Mouse (Mus musculus): Measurements from ENCODE around the gene Vti1a. TPM values are rescaled to one million over a fixed set of nuclear protein-coding genes. Genes with fewer than 3 reads are reported as not detected.

Gene Vti1a
- total RNA-seq, 1 experiment = 14.9 TPM

GRCm38 (mm10) chr19:55546009-55546528 is 230.0 kb downstream of the Vti1a start:
- in situ Hi-C loops (cut with MboI; ENCODE audit: low sequenced_read_pairs in 2 of 2, unreplicated experiment in 2 of 2) = no loop called here
- Histone ChIP-seq H3K27ac (ENCODE audit: insufficient read depth, low read depth, low read length, poor library complexity, severe bottlenecking) (no peak overlapping the region), H3K4me3 (ENCODE audit: insufficient read depth in 1 of 2, low read depth in 1 of 2, low read length in 2 of 2, poor library complexity in 1 of 2, severe bottlenecking in 1 of 2) (no peak overlapping the region), H3K9me3 (ENCODE audit: control insufficient read depth, insufficient read depth, low read depth, low read length) (no peaks in the 10 kb centered on the region), H3K4me1 (ENCODE audit: control insufficient read depth in 2 of 2, insufficient read depth in 2 of 2, low read length in 2 of 2, poor library complexity in 1 of 2) (peaks cover 7 to 20% of the 10 kb centered on the region in 2 experiments; a peak in 3 of 4 replicates), H3K36me3 (ENCODE audit: control insufficient read depth, insufficient read depth, low read length, poor library complexity, severe bottlenecking) (no peaks in the 10 kb centered on the region), H3K9ac (ENCODE audit: insufficient read depth, low read depth, low read length, poor library complexity, severe bottlenecking) (no peak overlapping the region)
- no peak for DNase-seq (ENCODE audit: low read depth, low spot score)
- TF ChIP-seq ZNF384 (IDR thresholded peaks at IDR 0.05; ENCODE audit: low read depth, low read length) = no peak
- no peak for TF ChIP-seq CHD2 (IDR thresholded peaks at IDR 0.05; ENCODE audit: low read depth, low read length)
- TF ChIP-seq ZC3H11A (IDR thresholded peaks at IDR 0.05; ENCODE audit: borderline replicate concordance, low read depth, low read length) = no peak
- no peak for TF ChIP-seq HCFC1 (IDR thresholded peaks at IDR 0.05; ENCODE audit: borderline replicate concordance, insufficient read depth, low read length)
- TF ChIP-seq MAFK (IDR thresholded peaks at IDR 0.05; ENCODE audit: insufficient read depth, low read depth, low read length) = no peak

DNA sequence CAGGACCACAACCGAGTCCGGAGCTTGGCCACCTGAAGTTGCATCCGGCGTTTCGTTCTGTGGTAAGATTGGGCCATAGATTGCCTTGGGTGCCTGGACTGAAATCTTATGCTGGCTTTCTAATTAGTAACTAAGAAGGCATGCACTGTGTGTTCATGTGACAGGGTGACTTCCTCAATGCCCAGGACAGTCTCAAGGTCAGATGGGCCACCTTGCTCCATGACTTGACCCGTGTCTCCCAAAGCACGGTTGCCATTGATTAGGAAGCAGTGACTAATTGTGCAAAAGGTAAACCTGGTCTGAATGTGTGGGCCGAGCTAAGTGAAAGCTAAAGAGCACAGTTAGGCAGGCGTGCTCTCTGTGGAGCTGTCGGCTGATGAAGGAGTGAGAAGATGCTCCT is 232.1 kb downstream of the Vti1a start:
- Histone ChIP-seq H3K4me3 (ENCODE audit: insufficient read depth in 1 of 2, low read depth in 1 of 2, low read length in 2 of 2, poor library complexity in 1 of 2, severe bottlenecking in 1 of 2) (no peak overlapping the region), H3K9ac (ENCODE audit: insufficient read depth, low read depth, low read length, poor library complexity, severe bottlenecking) (no peak overlapping the region), H3K9me3 (ENCODE audit: control insufficient read depth, insufficient read depth, low read depth, low read length) (no peaks in the 10 kb centered on the region), H3K27ac (ENCODE audit: insufficient read depth, low read depth, low read length, poor library complexity, severe bottlenecking) (no peak overlapping the region), H3K4me1 (ENCODE audit: control insufficient read depth in 2 of 2, insufficient read depth in 2 of 2, low read length in 2 of 2, poor library complexity in 1 of 2) (peaks cover 5% of the 10 kb centered on the region in 2 experiments; a peak in 2 of 4 replicates), H3K36me3 (ENCODE audit: control insufficient read depth, insufficient read depth, low read length, poor library complexity, severe bottlenecking) (no peaks in the 10 kb centered on the region)
- in situ Hi-C loops (cut with MboI; ENCODE audit: low sequenced_read_pairs in 2 of 2, unreplicated experiment in 2 of 2) = no loop called here
- TF ChIP-seq ZNF384 (IDR thresholded peaks at IDR 0.05; ENCODE audit: low read depth, low read length) (no peak), CHD2 (IDR thresholded peaks at IDR 0.05; ENCODE audit: low read depth, low read length) (no peak), HCFC1 (IDR thresholded peaks at IDR 0.05; ENCODE audit: borderline replicate concordance, insufficient read depth, low read length) (no peak), ZC3H11A (IDR thresholded peaks at IDR 0.05; ENCODE audit: borderline replicate concordance, low read depth, low read length) (no peak), MAFK (IDR thresholded peaks at IDR 0.05; ENCODE audit: insufficient read depth, low read depth, low read length) (no peak)
- DNase-seq (ENCODE audit: low read depth, low spot score) = no peak

DNA sequence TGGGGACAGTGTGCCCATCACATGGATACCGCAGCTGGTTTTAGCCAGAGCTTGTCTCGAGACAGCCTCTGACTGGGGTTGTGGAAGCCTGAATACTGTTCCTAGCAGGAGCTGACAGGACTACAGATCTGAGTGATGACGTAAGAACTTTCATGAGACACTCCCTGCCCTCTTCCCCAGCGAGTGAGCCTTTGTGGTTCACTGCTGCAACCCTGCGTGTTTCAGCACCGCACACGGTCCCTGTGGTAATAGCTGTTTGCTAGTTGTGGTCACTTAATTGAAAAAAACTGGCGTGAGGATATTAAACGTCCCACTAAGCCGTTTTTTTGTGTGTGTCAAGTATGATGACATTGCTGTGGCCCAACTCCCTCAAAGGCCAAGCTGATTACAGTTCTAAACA is 232.6 kb downstream of the Vti1a start:
- H3K9ac ChIP-seq (ENCODE audit: insufficient read depth, low read depth, low read length, poor library complexity, severe bottlenecking) = no peak overlapping the region
- peaks cover 2 to 5% of the 10 kb centered on the region in 2 experiments; a peak in 2 of 4 replicates for H3K4me1 ChIP-seq (ENCODE audit: control insufficient read depth in 2 of 2, insufficient read depth in 2 of 2, low read length in 2 of 2, poor library complexity in 1 of 2)
- TF ChIP-seq MAFK (IDR thresholded peaks at IDR 0.05; ENCODE audit: insufficient read depth, low read depth, low read length) (no peak), CHD2 (IDR thresholded peaks at IDR 0.05; ENCODE audit: low read depth, low read length) (no peak), ZNF384 (IDR thresholded peaks at IDR 0.05; ENCODE audit: low read depth, low read length) (no peak), HCFC1 (IDR thresholded peaks at IDR 0.05; ENCODE audit: borderline replicate concordance, insufficient read depth, low read length) (no peak)
- H3K36me3 ChIP-seq (ENCODE audit: control insufficient read depth, insufficient read depth, low read length, poor library complexity, severe bottlenecking) = no peaks in the 10 kb centered on the region
- H3K9me3 ChIP-seq (ENCODE audit: control insufficient read depth, insufficient read depth, low read depth, low read length) = no peaks in the 10 kb centered on the region
- in situ Hi-C loops (cut with MboI; ENCODE audit: low sequenced_read_pairs in 2 of 2, unreplicated experiment in 2 of 2) = no loop called here
- no peak overlapping the region for H3K4me3 ChIP-seq (ENCODE audit: insufficient read depth in 1 of 2, low read depth in 1 of 2, low read length in 2 of 2, poor library complexity in 1 of 2, severe bottlenecking in 1 of 2)
- no peak for DNase-seq (ENCODE audit: low read depth, low spot score)
- H3K27ac ChIP-seq (ENCODE audit: insufficient read depth, low read depth, low read length, poor library complexity, severe bottlenecking) = no peak overlapping the region

GRCm38 (mm10) chr19:55550176-55550575 is 234.1 kb downstream of the Vti1a start:
- H3K27ac ChIP-seq (ENCODE audit: insufficient read depth, low read depth, low read length, poor library complexity, severe bottlenecking) = no peak overlapping the region
- no peaks in the 10 kb centered on the region for H3K36me3 ChIP-seq (ENCODE audit: control insufficient read depth, insufficient read depth, low read length, poor library complexity, severe bottlenecking)
- H3K9ac ChIP-seq (ENCODE audit: insufficient read depth, low read depth, low read length, poor library complexity, severe bottlenecking) = no peak overlapping the region
- no peak for DNase-seq (ENCODE audit: low read depth, low spot score)
- no peak for TF ChIP-seq ZC3H11A (IDR thresholded peaks at IDR 0.05; ENCODE audit: borderline replicate concordance, low read depth, low read length)
- no peak for TF ChIP-seq HCFC1 (IDR thresholded peaks at IDR 0.05; ENCODE audit: borderline replicate concordance, insufficient read depth, low read length)
- no peak for TF ChIP-seq MAFK (IDR thresholded peaks at IDR 0.05; ENCODE audit: insufficient read depth, low read depth, low read length)
- no peak for TF ChIP-seq CHD2 (IDR thresholded peaks at IDR 0.05; ENCODE audit: low read depth, low read length)
- TF ChIP-seq ZNF384 (IDR thresholded peaks at IDR 0.05; ENCODE audit: low read depth, low read length) = no peak
- in situ Hi-C loops (cut with MboI; ENCODE audit: low sequenced_read_pairs in 2 of 2, unreplicated experiment in 2 of 2) = no loop called here
- H3K4me1 ChIP-seq (ENCODE audit: control insufficient read depth in 2 of 2, insufficient read depth in 2 of 2, low read length in 2 of 2, poor library complexity in 1 of 2) = peaks cover 2 to 4% of the 10 kb centered on the region in 2 experiments; a peak in 2 of 4 replicates
- H3K4me3 ChIP-seq (ENCODE audit: insufficient read depth in 1 of 2, low read depth in 1 of 2, low read length in 2 of 2, poor library complexity in 1 of 2, severe bottlenecking in 1 of 2) = no peak overlapping the region
- no peaks in the 10 kb centered on the region for H3K9me3 ChIP-seq (ENCODE audit: control insufficient read depth, insufficient read depth, low read depth, low read length)

Data from ES-E14 (cell line).